Comparison of ENCODE assay signal across 7 mouse cellular contexts in the genomic region with DNA sequence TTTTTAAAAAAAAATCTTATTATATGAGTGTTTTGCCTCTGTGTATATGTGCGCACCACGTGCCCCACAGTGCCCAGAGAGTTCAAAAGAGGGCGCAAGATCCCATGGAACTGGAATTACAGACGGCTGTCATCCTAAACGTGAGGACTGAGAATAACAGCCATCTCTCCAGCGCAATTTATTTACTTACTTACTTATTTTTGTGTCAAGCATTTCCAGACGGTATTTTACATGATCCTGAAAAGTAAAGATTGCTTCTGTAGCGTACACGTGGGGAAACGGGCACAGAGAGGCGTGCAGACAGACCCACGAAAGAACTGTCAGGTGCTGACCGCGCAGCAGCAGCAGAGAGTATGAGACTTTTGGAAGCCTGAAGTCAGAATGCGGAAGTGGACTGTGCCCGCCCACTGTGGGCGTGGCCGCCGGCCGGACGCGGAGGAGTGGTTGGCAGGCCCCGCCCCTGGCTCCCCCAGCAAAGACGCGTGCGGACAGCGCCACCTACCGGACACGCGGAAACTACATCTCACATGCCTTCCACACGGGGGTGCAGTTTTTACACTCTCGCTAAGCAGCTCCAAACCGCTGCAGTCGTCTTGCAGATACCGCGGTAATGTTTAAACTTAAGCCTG. TPM values are rescaled to one million over a fixed set of nuclear protein-coding genes. Genes with fewer than 3 reads are reported as not detected.
DNase-seq lines count a peak whose midpoint lies in the region; ATAC-seq and TF ChIP-seq lines count a peak whose summit lies in the region.

No protein-coding gene starts in this region.

- peak overlapping the region; percentile 56 for H3K4me2 ChIP-seq in intestine, postnatal 0 days (replicated peaks; ENCODE audit: low read depth)
- peak overlapping the region; percentile 55 for H3K4me2 ChIP-seq in midbrain, embryonic 12.5 days (replicated peaks)

- intact Hi-C loops in left cerebral cortex, postnatal 4 days (cut with DNase I), result no loop called here

- no peaks in the 10 kb centered on the region for H3K27me3 ChIP-seq in intestine, postnatal 0 days (replicated peaks; ENCODE audit: control insufficient read depth, insufficient read depth, low read length)
- peaks cover 3% of the 10 kb centered on the region for H3K27me3 ChIP-seq in midbrain, embryonic 12.5 days
- H3K27me3 ChIP-seq in small intestine, adult 2 months (ENCODE audit: control insufficient read depth, insufficient read depth, low read length), result no peaks in the 10 kb centered on the region

- H3K9ac ChIP-seq in intestine, postnatal 0 days (ENCODE audit: low read depth, low read length), result no peak overlapping the region
- no peak overlapping the region for H3K9ac ChIP-seq in midbrain, embryonic 12.5 days (replicated peaks)

- peak; percentile 75 for TF ChIP-seq POLR2A in small intestine, adult 2 months (IDR thresholded peaks at IDR 0.05; ENCODE audit: low read depth, low read length)

- peak; percentile 92 for ATAC-seq in intestine, postnatal 0 days
- peak; percentile 86 for ATAC-seq in midbrain, embryonic 12.5 days (ENCODE audit: low FRiP score, low read depth)

- H3K4me1 ChIP-seq in intestine, postnatal 0 days (replicated peaks; ENCODE audit: control insufficient read depth, insufficient read depth, low read length), result no peaks in the 10 kb centered on the region
- peaks cover 19% of the 10 kb centered on the region; the same call in 1 of the 2 replicates for H3K4me1 ChIP-seq in midbrain, embryonic 12.5 days
- no peaks in the 10 kb centered on the region for H3K4me1 ChIP-seq in small intestine, adult 2 months (ENCODE audit: control insufficient read depth, insufficient read depth, insufficient read length, low read length)

- DNase-seq in adrenal gland, adult 2 months, result peak; percentile 98
- peak; percentile 97 for DNase-seq in embryo, embryonic 11.5 days (ENCODE audit: low read depth, low spot score)
- DNase-seq in gastrocnemius, postnatal 4 days (ENCODE audit: low spot score in 2 of 2), result peak; percentile 98 to 99
- DNase-seq in left cerebral cortex, postnatal 4 days, result peak; percentile 99

- 3% methylated on average over 36 of the region's 36 CpGs for WGBS in intestine, postnatal 0 days
- 5% methylated on average over 36 of the region's 36 CpGs for WGBS in midbrain, embryonic 12.5 days
- 1% methylated on average over 36 of the region's 36 CpGs for WGBS in small intestine, adult 2 months

- H3K4me3 ChIP-seq in intestine, postnatal 0 days (ENCODE audit: low read depth, low read length), result peak overlapping the region; percentile 13
- peak overlapping the region; percentile 32 for H3K4me3 ChIP-seq in midbrain, embryonic 12.5 days
- H3K4me3 ChIP-seq in small intestine, adult 2 months (ENCODE audit: low read depth, low read length), result peak overlapping the region; percentile 45

- peak; percentile 100 for TF ChIP-seq CTCF in intestine, postnatal 0 days (IDR thresholded peaks at IDR 0.05; ENCODE audit: low read depth)
- TF ChIP-seq CTCF in small intestine, adult 2 months (IDR thresholded peaks at IDR 0.05; ENCODE audit: extremely low read depth, insufficient read length, insufficient replicate concordance, low read depth, low read length), result peak; percentile 100

- no peaks in the 10 kb centered on the region for H3K9me3 ChIP-seq in intestine, postnatal 0 days (ENCODE audit: control insufficient read depth)
- no peaks in the 10 kb centered on the region for H3K9me3 ChIP-seq in midbrain, embryonic 12.5 days

- peak overlapping the region; percentile 17 for H3K27ac ChIP-seq in intestine, postnatal 0 days (ENCODE audit: low read depth, low read length)
- H3K27ac ChIP-seq in midbrain, embryonic 12.5 days (replicated peaks), result 0 out of 2 replicates have a peak overlapping the region, but pooled peaks have one; percentile 46
- H3K27ac ChIP-seq in small intestine, adult 2 months (ENCODE audit: insufficient read depth, low read depth, low read length), result peak overlapping the region; percentile 36; the same call in 1 of the 2 replicates

- H3K36me3 ChIP-seq in intestine, postnatal 0 days (ENCODE audit: control insufficient read depth, insufficient read depth), result peaks cover 12% of the 10 kb centered on the region; the same call in 1 of the 2 replicates
- H3K36me3 ChIP-seq in midbrain, embryonic 12.5 days, result 0 out of 2 replicates have a peak, but pooled peaks cover 4% of the 10 kb centered on the region
- H3K36me3 ChIP-seq in small intestine, adult 2 months (ENCODE audit: control insufficient read depth, insufficient read depth, low read length), result peaks cover 11% of the 10 kb centered on the region

RNA-seq across cellular contexts. Expression of gene Trpv4, which starts 9.1 kb away (rescaled TPM):
- 1 to 10 TPM; 2.5 to 3.1 TPM for total RNA-seq in adrenal gland, adult 2 months (2021)
- 4.5 and 5.4 TPM in 2 replicates for polyA plus RNA-seq in adrenal gland, adult 2 months (2012; rRNA removed)
- total RNA-seq in gastrocnemius, postnatal 4 days (2021), result 1 to 10 TPM; 1.6 to 1.8 TPM
- polyA plus RNA-seq in intestine, postnatal 0 days (2015; fragmentation: Nextera tagmentation; extraction: Ambion mirVana), result 0.70 and 1.0 TPM in 2 replicates
- 1 to 10 TPM in 1 of 2 experiments, under 1 TPM in 1; 0.64 to 1.1 TPM for total RNA-seq in left cerebral cortex, postnatal 4 days (2021)
- 0.20 and 0.69 TPM in 2 replicates for polyA plus RNA-seq in midbrain, embryonic 12.5 days (2016; fragmentation: Nextera tagmentation; extraction: Ambion mirVana)
- 2.4 and 2.9 TPM in 2 replicates for polyA plus RNA-seq in small intestine, adult 2 months (2012; rRNA removed)

RNA-seq across cellular contexts. Expression of gene Gltp, which starts 23.4 kb away (rescaled TPM):
- total RNA-seq in adrenal gland, adult 2 months (2021), result 10 to 100 TPM; 48.5 to 64.7 TPM
- polyA plus RNA-seq in adrenal gland, adult 2 months (2012; rRNA removed), result 135 and 167 TPM in 2 replicates
- total RNA-seq in gastrocnemius, postnatal 4 days (2021), result 10 to 100 TPM; 26.4 to 31.8 TPM
- 111 and 115 TPM in 2 replicates for polyA plus RNA-seq in intestine, postnatal 0 days (2015; fragmentation: Nextera tagmentation; extraction: Ambion mirVana)
- 10 to 100 TPM; 15.3 to 16.8 TPM for total RNA-seq in left cerebral cortex, postnatal 4 days (2021)
- polyA plus RNA-seq in midbrain, embryonic 12.5 days (2016; fragmentation: Nextera tagmentation; extraction: Ambion mirVana), result 60.6 and 62.0 TPM in 2 replicates
- 119 and 327 TPM in 2 replicates for polyA plus RNA-seq in small intestine, adult 2 months (2012; rRNA removed)

RNA-seq across cellular contexts. Expression of gene Tchp, which starts 40.2 kb away (rescaled TPM):
- total RNA-seq in adrenal gland, adult 2 months (2021), result 1 to 10 TPM; 5.5 to 7.6 TPM
- 13.8 and 14.2 TPM in 2 replicates for polyA plus RNA-seq in adrenal gland, adult 2 months (2012; rRNA removed)
- total RNA-seq in gastrocnemius, postnatal 4 days (2021), result 1 to 10 TPM; 6.3 to 6.9 TPM
- polyA plus RNA-seq in intestine, postnatal 0 days (2015; fragmentation: Nextera tagmentation; extraction: Ambion mirVana), result 3.7 and 4.2 TPM in 2 replicates
- total RNA-seq in left cerebral cortex, postnatal 4 days (2021), result 10 to 100 TPM; 12.7 to 14.6 TPM
- polyA plus RNA-seq in midbrain, embryonic 12.5 days (2016; fragmentation: Nextera tagmentation; extraction: Ambion mirVana), result 21.5 and 24.6 TPM in 2 replicates
- polyA plus RNA-seq in small intestine, adult 2 months (2012; rRNA removed), result 2.8 and 4.4 TPM in 2 replicates

Comparison
In these comparisons a context has a peak if more than half of its experiments do, and no peak if none do; other contexts are left out.
1. Peak in every context shown above with its lines: DNase-seq, ATAC-seq, H3K4me3 ChIP-seq and H3K27ac ChIP-seq.